Mouse (Mus musculus) cortical plate, adult 2 months (tissue): Measurements from ENCODE around the gene Usp5. TPM values are rescaled to one million over a fixed set of nuclear protein-coding genes. Genes with fewer than 3 reads are reported as not detected.
"Not testable (repeated sequence)": the region's sequence is repeated elsewhere in the genome, so short reads cannot be mapped to it uniquely, and the experiment has no call there.

ENCODE experiments used
- H3K27ac ChIP-seq: fragments of 200-500 bp; 2 replicates; pipeline ENCODE4 v1.5.1; 2012; ENCODE audit warnings: low read length, control low read depth, inconsistent platforms; ENCODE audit not compliant: insufficient read depth
- H3K4me1 ChIP-seq: fragments of 200-500 bp; 2 replicates; pipeline ENCODE4 v1.6.1; 2011; ENCODE audit warnings: low read length; ENCODE audit not compliant: control insufficient read depth, insufficient read depth
- H3K4me3 ChIP-seq: fragments of 200-500 bp; 2 replicates; pipeline ENCODE4 v1.5.1; 2011; ENCODE audit warnings: mild to moderate bottlenecking, low read length, control low read depth; ENCODE audit not compliant: insufficient read depth
- CTCF ChIP-seq: fragments of 200-500 bp; IDR thresholded peaks from 2 replicates; pipeline ENCODE4 v1.5.1; 2011; ENCODE audit warnings: mild to moderate bottlenecking, control low read depth, low read length; ENCODE audit not compliant: insufficient read depth; ENCODE audit errors: extremely low read depth
- POLR2A ChIP-seq: fragments of 200-500 bp; IDR thresholded peaks from 2 replicates; pipeline ENCODE4 v1.6.1; 2011; ENCODE audit warnings: mild to moderate bottlenecking, low read length, control low read depth; ENCODE audit not compliant: insufficient read depth; ENCODE audit errors: extremely low read depth
- polyA plus RNA-seq: library from polyadenylated mRNA; depleted of rRNA; stranded (reverse); fragments of >200 nt; gene quantifications from 2 replicates; pipeline ENCODE4 v1.2.3, GENCODE M21; 2012

Usp5 gene
- polyA plus RNA-seq, 1 experiment = 152 TPM

- peak overlapping the region; percentile 36 for H3K27ac ChIP-seq
- H3K4me3 ChIP-seq = no peak overlapping the region
- TF ChIP-seq CTCF (no peak), POLR2A (peak; percentile 61; the same call in 1 of the 2 replicates)
- H3K4me1 ChIP-seq = peaks cover 7% of the 10 kb centered on the region; the same call in 1 of the 2 replicates
These were observed 21.9 kb downstream of the Usp5 start for GRCm38 (mm10) chr6:124807366-124807765.

- no peak overlapping the region for H3K4me3 ChIP-seq
- peak overlapping the region; percentile 61 for H3K27ac ChIP-seq
- peaks cover 7% of the 10 kb centered on the region; the same call in 1 of the 2 replicates for H3K4me1 ChIP-seq
- TF ChIP-seq POLR2A (no peak), CTCF (no peak)
These were observed 22.7 kb downstream of the Usp5 start for GRCm38 (mm10) chr6:124806446-124807140.

- peak overlapping the region; percentile 61 for H3K27ac ChIP-seq
- TF ChIP-seq POLR2A (peak; percentile 90), CTCF (no peak)
- peak overlapping the region; percentile 33 for H3K4me3 ChIP-seq
- H3K4me1 ChIP-seq = peaks cover 7% of the 10 kb centered on the region; the same call in 1 of the 2 replicates
These were observed 23.7 kb downstream of the Usp5 start for GRCm38 (mm10) chr6:124805341-124806321.

GRCm38 (mm10) chr6:124804341-124804740 lies 24.9 kb downstream of the Usp5 start:
- H3K4me1 ChIP-seq = peaks cover 7% of the 10 kb centered on the region; the same call in 1 of the 2 replicates
- H3K27ac ChIP-seq = no peak overlapping the region
- no peak overlapping the region for H3K4me3 ChIP-seq
- TF ChIP-seq POLR2A (no peak), CTCF (no peak)

GRCm38 (mm10) chr6:124803691-124804090 lies 25.6 kb downstream of the Usp5 start:
- not testable (repeated sequence) for H3K27ac ChIP-seq, H3K4me1 ChIP-seq, H3K4me3 ChIP-seq

- Histone ChIP-seq H3K4me1 (peaks cover 7% of the 10 kb centered on the region; the same call in 1 of the 2 replicates), H3K27ac (no peak overlapping the region), H3K4me3 (no peak overlapping the region)
- TF ChIP-seq CTCF (no peak), POLR2A (no peak)
These were observed 26.2 kb downstream of the Usp5 start for GRCm38 (mm10) chr6:124803061-124803460.

- H3K4me1 ChIP-seq, H3K4me3 ChIP-seq, H3K27ac ChIP-seq: not testable (repeated sequence)
These were observed 26.9 kb downstream of the Usp5 start for GRCm38 (mm10) chr6:124802400-124802799.

GRCm38 (mm10) chr6:124796200-124796599 lies 33.1 kb downstream of the Usp5 start:
- H3K4me1 ChIP-seq = no peaks in the 10 kb centered on the region
- no peak overlapping the region for H3K27ac ChIP-seq
- H3K4me3 ChIP-seq = no peak overlapping the region
- no peak for TF ChIP-seq POLR2A
- no peak for TF ChIP-seq CTCF

GRCm38 (mm10) chr6:124795781-124796180 lies 33.5 kb downstream of the Usp5 start:
- TF ChIP-seq CTCF = no peak
- no peak for TF ChIP-seq POLR2A
- no peak overlapping the region for H3K27ac ChIP-seq
- no peak overlapping the region for H3K4me3 ChIP-seq
- no peaks in the 10 kb centered on the region for H3K4me1 ChIP-seq

GRCm38 (mm10) chr6:124791911-124792310 lies 37.4 kb downstream of the Usp5 start:
- TF ChIP-seq CTCF = no peak
- TF ChIP-seq POLR2A = no peak
- no peak overlapping the region for H3K4me3 ChIP-seq
- no peak overlapping the region for H3K27ac ChIP-seq
- no peaks in the 10 kb centered on the region for H3K4me1 ChIP-seq
